Mouse (Mus musculus) erythroblast, embryonic 14.5 days (primary cell): Measurements from ENCODE around the gene Smc3.

Source experiments
- GATA1 ChIP-seq: IDR thresholded peaks from 2 replicates; pipeline ENCODE4 v1.6.1; 2012; ENCODE audit warnings: low read length, inconsistent platforms, mixed read lengths
- TAL1 ChIP-seq: IDR thresholded peaks from 3 replicates; pipeline ENCODE4 v1.6.1; 2012; ENCODE audit warnings: low read length, inconsistent platforms, mixed read lengths

- TF ChIP-seq TAL1 (no peak), GATA1 (no peak)
Observed at GRCm38 (mm10) chr19:53676718-53677634, 76.8 kb downstream of the Smc3 start, which contains the start of gene Rbm20.
